Mouse (Mus musculus) cerebellum, postnatal 36 days (tissue): Measurements from ENCODE around the gene Cts6.
"Not testable (repeated sequence)": the region's sequence is repeated elsewhere in the genome, so short reads cannot be mapped to it uniquely, and the experiment has no call there.

Experiments
- DNase-seq, 2 experiments: peaks; one replicate each; pipeline ENCODE4 v3.0.0; 2021 to 2022; ENCODE audit warnings: mixed read lengths in 2 of 2

Gene Cts6

DNA sequence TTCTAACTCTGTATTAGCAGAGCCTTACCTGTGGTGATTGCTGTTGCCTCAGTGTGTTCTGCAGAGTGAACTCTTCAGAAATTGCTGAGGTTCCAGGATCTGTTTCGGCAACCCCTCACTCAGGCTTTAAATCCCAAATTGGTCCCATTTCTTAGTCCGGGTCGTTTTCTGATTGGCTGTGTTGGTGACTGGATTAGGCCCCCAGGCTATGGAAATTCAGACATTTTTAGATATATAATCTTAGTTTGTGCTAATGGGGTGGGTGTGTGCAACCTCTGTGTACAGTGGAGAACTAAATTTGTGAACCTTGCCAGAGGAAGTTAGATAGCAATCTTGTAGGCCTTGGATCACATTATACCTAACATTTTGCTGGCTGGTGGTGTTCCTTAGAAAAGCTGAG, at the start of gene Cts6:
Gene Cts6, minus strand, starts transcription at position 101 of the 400 bp plus-strand sequence.
- no peak for DNase-seq

- DNase-seq = peak; percentile 1 to 2
Observed at GRCm38 (mm10) chr13:61241076-61241947, 38.1 kb upstream of the Cts6 start.

- DNase-seq = not testable (repeated sequence)
Observed at GRCm38 (mm10) chr13:61185151-61185933, 17.9 kb downstream of the Cts6 start.

DNA sequence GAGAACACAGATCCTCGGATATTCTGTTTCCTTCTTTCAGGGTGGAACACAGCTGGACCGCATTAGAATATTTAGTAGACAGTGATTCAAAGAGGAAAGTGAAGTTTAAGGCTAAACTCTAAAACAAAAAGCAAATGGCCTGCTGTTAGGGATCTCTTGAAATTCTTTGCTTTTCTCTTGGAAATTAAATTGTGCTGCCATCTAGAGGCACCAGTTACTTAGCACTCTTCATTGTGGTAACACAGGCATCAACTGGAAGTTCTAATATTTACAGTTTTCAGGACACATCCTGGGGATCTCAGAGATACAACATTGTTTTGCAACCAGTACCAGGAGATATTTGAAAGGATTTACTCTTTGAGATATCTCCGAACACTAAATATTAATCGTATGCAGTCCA, 38.6 kb downstream of the Cts6 start:
- no peak for DNase-seq

GRCm38 (mm10) chr13:61164156-61164555, 39.1 kb downstream of the Cts6 start, which contains the start of gene Ctsr:
Gene Ctsr, minus strand, starts transcription at chr13:61164256.
- DNase-seq = no peak
